Mouse (Mus musculus): ENCODE data around the gene Spint4.

DNA sequence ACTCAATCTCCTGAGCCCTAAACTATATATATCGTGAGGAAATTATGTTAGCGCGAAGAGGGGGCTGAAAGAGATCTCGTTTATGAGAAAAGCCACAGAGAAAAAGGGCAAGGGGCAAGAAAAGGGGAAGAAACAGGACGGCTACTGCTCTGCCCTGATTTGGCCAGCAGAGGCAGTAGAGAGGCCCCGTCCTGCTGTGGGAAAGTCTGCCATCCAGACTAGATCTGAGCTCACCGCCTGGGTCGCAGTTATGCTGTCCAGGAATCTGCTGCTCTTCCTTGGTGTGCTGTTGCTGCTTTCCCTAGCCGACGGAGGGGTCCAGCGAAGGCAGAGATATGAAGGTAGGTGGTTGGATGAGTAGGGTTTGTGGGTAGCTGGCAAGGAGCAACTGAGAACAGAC, 42.4 kb upstream of the Spint4 start, which contains the start of gene Wfdc10:
- no peak for TF ChIP-seq EP300 (IDR thresholded peaks at IDR 0.05; ENCODE audit: low read depth)
- TF ChIP-seq CTCF (IDR thresholded peaks at IDR 0.05; ENCODE audit: low read depth): peak; percentile 70
